In genomic region chr6:41754626-41755025, GRCm38 (mm10) we compare ENCODE assay signal across 26 mouse cellular contexts. TPM values are rescaled to one million over a fixed set of nuclear protein-coding genes. Genes with fewer than 3 reads are reported as not detected.
"Had no signal": no experiment of that assay in that cellular context is flagged by ENCODE, and none has a peak within 500 bp of the region (broad histone marks: within the 10 kb centered on the region; RNA-seq: fewer than 3 reads in every experiment).

No protein-coding gene starts in this region.

- H3K9ac ChIP-seq: liver, embryonic 14.5 days; lung, embryonic 14.5 days; midbrain, embryonic 12.5 days; midbrain, embryonic 15.5 days; neural tube, embryonic 13.5 days; neural tube, embryonic 15.5 days had no signal

- ATAC-seq: midbrain, embryonic 15.5 days had no signal

- H3K4me1 ChIP-seq: midbrain, embryonic 10.5 days; midbrain, embryonic 12.5 days; midbrain, embryonic 15.5 days; neural tube, embryonic 13.5 days; neural tube, embryonic 15.5 days had no signal

- DNase-seq: lung, adult 18-20 months; lung, embryonic 14.5 days; lung, postnatal 10 days; lung, postnatal 4 days; retina, postnatal 1 day; right cerebral cortex, postnatal 4 days; spleen, adult 18-20 months; thymus, adult 18-20 months; thymus, postnatal 14 days; thymus, postnatal 36 days had no signal

- H3K4me3 ChIP-seq: midbrain, embryonic 10.5 days; midbrain, embryonic 12.5 days; midbrain, embryonic 15.5 days; myocyte; neural tube, embryonic 13.5 days; neural tube, embryonic 15.5 days had no signal

- H3K4me2 ChIP-seq: lung, embryonic 14.5 days; midbrain, embryonic 12.5 days; midbrain, embryonic 15.5 days; neural tube, embryonic 13.5 days; neural tube, embryonic 15.5 days had no signal

- H3K9me3 ChIP-seq: midbrain, embryonic 10.5 days; midbrain, embryonic 12.5 days; midbrain, embryonic 15.5 days; neural tube, embryonic 13.5 days; neural tube, embryonic 15.5 days had no signal

- H3K27me3 ChIP-seq: midbrain, embryonic 12.5 days; midbrain, embryonic 15.5 days; neural tube, embryonic 13.5 days; neural tube, embryonic 15.5 days had no signal

- H3K27ac ChIP-seq: liver, embryonic 14.5 days; midbrain, embryonic 10.5 days; midbrain, embryonic 12.5 days; midbrain, embryonic 15.5 days; neural tube, embryonic 13.5 days; neural tube, embryonic 15.5 days had no signal

- H3K36me3 ChIP-seq: midbrain, embryonic 10.5 days; midbrain, embryonic 12.5 days; midbrain, embryonic 15.5 days; neural tube, embryonic 13.5 days; neural tube, embryonic 15.5 days had no signal

RNA-seq across cellular contexts. Expression of gene Olfr459, which starts 20.4 kb away (rescaled TPM):
- total RNA-seq: megakaryocyte, adult 5-6 weeks; megakaryocyte-erythroid progenitor cell, adult 5-6 weeks had no signal
- polyA plus RNA-seq: liver, embryonic 14.5 days; liver, embryonic 16.5 days; lung, embryonic 14.5 days; lung, embryonic 16.5 days; midbrain, embryonic 10.5 days; midbrain, embryonic 12.5 days; midbrain, embryonic 15.5 days; myocyte; neural tube, embryonic 11.5 days; neural tube, embryonic 13.5 days; neural tube, embryonic 15.5 days; small intestine, adult 2 months; stomach, embryonic 14.5 days; stomach, embryonic 16.5 days; thymus, postnatal 0 days had no signal

RNA-seq across cellular contexts. Expression of gene Kel, which starts 50.5 kb away (rescaled TPM):
- polyA plus RNA-seq: myocyte; small intestine, adult 2 months had no signal
